Mouse (Mus musculus): Measurements from ENCODE around the gene Six1. TPM values are rescaled to one million over a fixed set of nuclear protein-coding genes. Genes with fewer than 3 reads are reported as not detected.
A peak's percentile ranks its signal among the peaks of the same experiment; 100 is the strongest.

Gene Six1
- polyA plus RNA-seq, 1 experiment from 2014 or later = 0.45 TPM

DNA sequence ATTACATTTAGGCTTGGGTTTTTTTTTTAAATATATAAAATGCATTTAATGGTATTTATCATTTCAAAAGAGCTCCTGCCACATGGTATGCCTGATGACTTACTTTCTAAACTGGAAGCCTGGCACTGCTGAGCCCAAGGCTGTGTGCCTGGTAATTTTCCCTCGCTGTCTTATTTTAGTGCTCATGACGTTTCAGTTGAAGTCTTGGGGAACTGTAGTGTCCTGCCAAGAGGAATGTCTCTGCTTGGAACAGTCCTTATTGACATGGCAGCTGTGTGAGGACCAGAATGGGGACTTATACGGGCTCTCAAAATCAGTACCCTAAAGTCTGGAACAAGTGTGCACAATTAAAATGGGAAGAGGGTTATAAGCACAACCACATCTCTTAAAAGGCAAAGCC is 5.2 kb downstream of the Six1 start:
- 3% methylated on average over 3 of the region's 3 CpGs for WGBS
- peaks cover 31% of the 10 kb centered on the region for H3K4me1 ChIP-seq (replicated peaks)

DNA sequence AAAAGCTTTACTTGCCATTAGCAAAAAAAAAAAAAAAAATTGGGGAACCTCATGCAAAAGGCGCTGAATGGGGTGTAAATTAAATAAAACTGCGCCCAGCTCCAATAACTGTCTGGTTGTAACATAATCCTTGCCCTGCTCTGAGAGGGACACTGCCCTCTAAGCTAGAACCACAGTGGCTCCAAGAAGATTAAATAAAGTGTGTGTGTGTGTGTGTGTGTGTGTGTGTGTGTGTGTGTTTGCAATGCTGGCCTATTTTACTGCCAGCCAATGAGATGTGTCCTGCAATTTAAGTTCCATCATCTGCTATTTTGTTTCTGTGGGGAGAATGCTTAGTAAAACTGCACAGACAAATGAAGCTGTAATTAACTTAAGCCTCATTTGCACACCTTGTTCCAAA is 6.1 kb downstream of the Six1 start:
- no peak overlapping the region for H3K4me3 ChIP-seq
- peaks cover 70% of the 10 kb centered on the region for H3K27me3 ChIP-seq (replicated peaks)
- no peak for ATAC-seq (ENCODE audit: insufficient number of reproducible peaks, low FRiP score)
- H3K27ac ChIP-seq (ENCODE audit: poor library complexity, severe bottlenecking) = no peak overlapping the region
- H3K36me3 ChIP-seq = no peaks in the 10 kb centered on the region
- 5% methylated on average over 2 of the region's 2 CpGs for WGBS
- H3K4me1 ChIP-seq (replicated peaks) = peaks cover 24% of the 10 kb centered on the region
- no peaks in the 10 kb centered on the region for H3K9me3 ChIP-seq (replicated peaks)
- H3K9ac ChIP-seq = no peak overlapping the region
- H3K4me2 ChIP-seq = no peak overlapping the region

More for the DNA sequence above, 5.2 kb downstream of the Six1 start:
- no peak overlapping the region for H3K9ac ChIP-seq
- no peaks in the 10 kb centered on the region for H3K9me3 ChIP-seq (replicated peaks)
- no peaks in the 10 kb centered on the region for H3K36me3 ChIP-seq
- no peak overlapping the region for H3K4me2 ChIP-seq
- no peak overlapping the region for H3K4me3 ChIP-seq
- no peak for ATAC-seq (ENCODE audit: insufficient number of reproducible peaks, low FRiP score)
- peaks cover 68% of the 10 kb centered on the region for H3K27me3 ChIP-seq (replicated peaks)
- H3K27ac ChIP-seq (ENCODE audit: poor library complexity, severe bottlenecking) = no peak overlapping the region

DNA sequence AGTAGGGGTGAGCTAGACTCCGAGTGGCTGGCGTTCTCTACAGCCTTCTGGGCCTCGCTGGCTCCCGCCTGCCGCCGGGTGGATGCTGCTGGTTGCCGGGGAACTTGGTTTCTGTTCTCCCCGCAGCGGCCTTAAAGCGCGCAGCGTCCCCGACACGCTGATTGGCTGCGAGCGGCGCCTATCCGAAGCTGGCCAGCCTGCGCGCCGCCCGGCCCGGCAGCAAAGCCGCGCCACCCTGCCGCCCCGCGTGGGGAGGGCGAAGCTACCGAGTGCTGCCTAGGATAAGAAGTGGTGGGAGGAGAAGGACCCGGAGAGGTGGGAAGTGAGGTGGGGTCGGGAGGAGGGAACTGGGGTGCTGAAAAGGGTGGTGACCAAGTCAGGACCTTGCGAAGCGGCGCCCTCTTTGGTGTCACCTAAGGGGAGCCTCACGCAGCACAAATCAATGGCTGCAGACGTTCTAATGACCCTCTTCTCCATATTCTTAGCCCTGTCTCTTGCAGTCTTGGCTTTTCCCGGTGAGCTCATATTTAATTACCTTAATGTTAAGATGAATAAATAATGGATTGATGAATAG is 7.0 kb downstream of the Six1 start:
- ATAC-seq (ENCODE audit: insufficient number of reproducible peaks, low FRiP score) = peak; percentile 77
- Histone ChIP-seq H3K4me3 (peak overlapping the region; percentile 58), H3K9me3 (replicated peaks) (no peaks in the 10 kb centered on the region), H3K27ac (ENCODE audit: poor library complexity, severe bottlenecking) (no peak overlapping the region), H3K27me3 (replicated peaks) (peaks cover 65% of the 10 kb centered on the region), H3K9ac (peak overlapping the region; percentile 39; the same call in 1 of the 2 replicates), H3K4me1 (replicated peaks) (peaks cover 18% of the 10 kb centered on the region), H3K36me3 (no peaks in the 10 kb centered on the region), H3K4me2 (peak overlapping the region; percentile 94)
- WGBS = under 1% methylated on average over 38 of the region's 38 CpGs

DNA sequence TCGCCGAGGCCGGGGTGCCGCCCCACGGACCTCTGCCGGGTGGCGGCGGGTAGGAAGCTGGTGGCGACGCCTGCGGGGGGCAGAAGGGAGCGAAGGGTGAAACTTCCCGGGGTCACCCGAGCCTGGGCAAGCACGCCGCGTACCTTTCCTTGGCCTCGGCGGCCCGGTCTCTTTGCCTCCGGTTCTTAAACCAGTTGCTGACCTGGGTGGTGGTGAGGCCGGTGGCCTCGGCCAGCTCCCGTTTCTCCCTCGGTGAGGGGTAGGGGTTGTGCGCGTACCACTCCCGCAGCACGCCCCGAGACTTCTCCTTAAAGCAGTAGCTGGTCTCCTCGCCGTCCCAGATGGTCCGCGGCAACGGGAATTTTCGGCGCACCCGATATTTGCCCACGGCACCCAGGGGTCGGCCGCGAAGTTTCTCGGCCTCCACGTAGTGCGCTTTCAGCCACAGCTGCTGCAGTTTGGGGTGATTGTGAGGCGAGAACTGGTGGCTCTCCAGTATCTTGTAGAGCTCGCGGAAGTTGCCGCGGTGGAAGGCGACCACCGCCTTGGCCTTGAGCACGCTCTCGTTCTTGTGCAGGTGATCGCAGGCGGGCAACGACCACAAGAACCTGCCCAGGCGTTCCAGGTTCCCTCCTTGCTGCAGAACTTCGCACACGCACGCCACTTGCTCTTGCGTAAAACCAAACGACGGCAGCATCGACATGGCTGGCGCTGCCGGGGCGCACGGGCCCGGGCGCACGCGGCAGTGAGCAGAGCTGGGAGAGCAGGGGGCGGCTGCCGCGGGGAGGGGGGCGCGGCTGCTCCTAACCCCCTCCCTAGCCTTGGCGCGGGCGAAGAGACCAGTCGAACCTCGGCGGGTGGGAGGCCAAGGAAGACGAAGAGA is 7.7 kb downstream of the Six1 start:
- H3K9me3 ChIP-seq (replicated peaks) = no peaks in the 10 kb centered on the region
- ATAC-seq (ENCODE audit: insufficient number of reproducible peaks, low FRiP score) = no peak
- peak overlapping the region; percentile 94 for H3K4me2 ChIP-seq
- peak overlapping the region; percentile 58 for H3K4me3 ChIP-seq
- under 1% methylated on average over 85 of the region's 85 CpGs for WGBS
- no peak overlapping the region for H3K27ac ChIP-seq (ENCODE audit: poor library complexity, severe bottlenecking)
- H3K27me3 ChIP-seq (replicated peaks) = peaks cover 64% of the 10 kb centered on the region
- peaks cover 22% of the 10 kb centered on the region for H3K4me1 ChIP-seq (replicated peaks)
- H3K36me3 ChIP-seq = no peaks in the 10 kb centered on the region
- peak overlapping the region; percentile 66; the same call in 1 of the 2 replicates for H3K9ac ChIP-seq

DNA sequence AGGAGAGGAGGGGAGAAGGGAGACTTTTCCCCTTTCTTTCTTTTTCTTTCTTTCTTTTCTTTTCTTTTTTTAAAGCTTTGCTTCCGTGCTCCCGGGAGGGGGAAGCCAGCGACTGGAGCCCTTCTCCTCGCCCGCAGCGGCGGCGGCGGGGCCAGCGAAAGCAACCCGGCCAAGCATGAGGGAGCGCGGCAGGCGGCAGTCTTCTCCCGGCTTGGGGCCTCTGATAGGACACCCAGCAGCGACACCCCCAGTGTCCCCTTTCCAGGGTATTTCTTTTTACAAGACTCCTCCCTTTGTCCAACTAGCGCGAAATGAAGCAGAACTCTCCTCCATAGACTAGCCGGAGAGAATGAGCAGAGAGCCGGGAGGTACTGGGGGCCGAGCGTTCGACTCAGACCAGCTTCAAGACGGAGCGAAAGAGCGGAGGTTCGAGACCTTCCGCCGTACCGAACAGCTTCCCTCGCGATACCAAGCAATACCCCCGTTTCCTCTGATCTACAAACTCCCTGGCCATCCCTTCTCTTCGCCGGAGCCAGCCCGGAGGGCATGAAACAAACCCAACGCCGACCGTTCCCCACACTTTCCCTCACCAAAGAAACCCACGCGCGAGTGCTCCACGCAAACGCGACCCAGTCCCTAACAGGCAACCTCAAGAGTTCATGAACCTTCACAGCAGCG is 8.5 kb downstream of the Six1 start:
- no peak for ATAC-seq (ENCODE audit: insufficient number of reproducible peaks, low FRiP score)
- H3K27ac ChIP-seq (ENCODE audit: poor library complexity, severe bottlenecking) = no peak overlapping the region

DNA sequence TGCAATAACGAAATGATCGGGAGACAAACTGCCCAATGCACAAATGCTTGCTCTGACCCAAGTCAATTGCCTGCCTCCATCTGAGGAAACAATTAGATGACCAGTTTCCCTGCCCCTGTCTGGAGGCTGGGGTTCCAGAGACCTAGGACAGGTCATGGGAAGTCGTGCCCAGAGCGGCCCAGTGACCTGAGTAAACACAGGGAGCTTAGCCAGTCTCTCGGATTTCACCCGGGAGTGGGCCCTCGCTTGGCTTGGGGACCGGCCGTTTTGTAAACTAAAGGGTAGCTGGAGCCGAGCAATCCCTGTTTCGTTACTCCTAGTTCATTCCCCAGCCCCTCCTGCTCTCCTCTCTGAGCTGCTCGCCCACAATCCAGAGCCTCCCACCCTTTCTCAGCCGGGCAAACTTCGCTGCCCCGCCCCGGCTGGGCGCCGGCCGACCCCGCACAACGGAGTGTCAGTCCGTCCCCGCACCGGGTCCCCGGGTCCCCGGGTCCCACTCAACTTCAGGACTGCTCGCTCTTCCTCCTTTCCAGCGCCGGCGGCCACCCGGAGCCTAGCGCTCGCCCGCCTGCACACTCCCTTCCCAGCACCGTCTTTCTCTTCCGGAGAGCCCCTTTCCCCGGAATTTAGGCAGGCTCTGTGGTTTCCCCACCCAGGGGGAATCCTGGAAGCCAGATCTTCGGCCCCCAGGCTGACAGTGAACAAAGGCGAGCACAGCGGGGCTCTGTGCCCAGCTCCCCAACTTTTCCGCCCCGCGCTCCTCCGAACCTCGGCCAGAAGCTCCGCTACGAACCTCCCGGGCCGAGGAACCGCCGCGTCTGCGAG is 9.3 kb downstream of the Six1 start:
- Histone ChIP-seq H3K27me3 (replicated peaks) (peaks cover 60% of the 10 kb centered on the region), H3K4me2 (peak overlapping the region; percentile 94), H3K9me3 (replicated peaks) (no peaks in the 10 kb centered on the region), H3K4me3 (peak overlapping the region; percentile 58), H3K9ac (peak overlapping the region; percentile 66), H3K36me3 (no peaks in the 10 kb centered on the region), H3K27ac (ENCODE audit: poor library complexity, severe bottlenecking) (no peak overlapping the region), H3K4me1 (replicated peaks) (peaks cover 25% of the 10 kb centered on the region)
- ATAC-seq (ENCODE audit: insufficient number of reproducible peaks, low FRiP score) = peak; percentile 59
- under 1% methylated on average over 53 of the region's 53 CpGs for WGBS

More for the DNA sequence above, 8.5 kb downstream of the Six1 start:
- under 1% methylated on average over 46 of the region's 46 CpGs for WGBS
- Histone ChIP-seq H3K36me3 (no peaks in the 10 kb centered on the region), H3K27me3 (replicated peaks) (peaks cover 60% of the 10 kb centered on the region), H3K4me2 (peak overlapping the region; percentile 94), H3K4me3 (peak overlapping the region; percentile 58), H3K4me1 (replicated peaks) (peaks cover 22% of the 10 kb centered on the region), H3K9me3 (replicated peaks) (no peaks in the 10 kb centered on the region), H3K9ac (peak overlapping the region; percentile 66)

- H3K4me1 ChIP-seq (replicated peaks) = peaks cover 29% of the 10 kb centered on the region
- H3K4me2 ChIP-seq = peak overlapping the region; percentile 94
- ATAC-seq (ENCODE audit: insufficient number of reproducible peaks, low FRiP score) = no peak
- peaks cover 62% of the 10 kb centered on the region for H3K27me3 ChIP-seq (replicated peaks)
- no peaks in the 10 kb centered on the region for H3K9me3 ChIP-seq (replicated peaks)
- 21% methylated on average over 14 of the region's 14 CpGs for WGBS
- no peak overlapping the region for H3K9ac ChIP-seq
- no peak overlapping the region for H3K27ac ChIP-seq (ENCODE audit: poor library complexity, severe bottlenecking)
- H3K4me3 ChIP-seq = no peak overlapping the region
- no peaks in the 10 kb centered on the region for H3K36me3 ChIP-seq
These were observed 10.1 kb downstream of the Six1 start for GRCm38 (mm10) chr12:73043396-73044167.

- Histone ChIP-seq H3K4me2 (no peak overlapping the region), H3K36me3 (no peaks in the 10 kb centered on the region), H3K27me3 (replicated peaks) (peaks cover 63% of the 10 kb centered on the region), H3K4me1 (replicated peaks) (peaks cover 29% of the 10 kb centered on the region), H3K4me3 (no peak overlapping the region), H3K9me3 (replicated peaks) (no peaks in the 10 kb centered on the region), H3K27ac (ENCODE audit: poor library complexity, severe bottlenecking) (no peak overlapping the region), H3K9ac (no peak overlapping the region)
- 14% methylated on average over 2 of the region's 2 CpGs for WGBS
- ATAC-seq (ENCODE audit: insufficient number of reproducible peaks, low FRiP score) = no peak
These were observed 10.8 kb downstream of the Six1 start for GRCm38 (mm10) chr12:73042903-73043302.

- Histone ChIP-seq H3K36me3 (no peaks in the 10 kb centered on the region), H3K4me2 (no peak overlapping the region), H3K4me1 (replicated peaks) (peaks cover 29% of the 10 kb centered on the region), H3K9me3 (replicated peaks) (no peaks in the 10 kb centered on the region), H3K4me3 (no peak overlapping the region), H3K9ac (no peak overlapping the region), H3K27me3 (replicated peaks) (peaks cover 64% of the 10 kb centered on the region), H3K27ac (ENCODE audit: poor library complexity, severe bottlenecking) (no peak overlapping the region)
- no peak for ATAC-seq (ENCODE audit: insufficient number of reproducible peaks, low FRiP score)
- WGBS = 15% methylated on average over 5 of the region's 5 CpGs
These were observed 11.3 kb downstream of the Six1 start for GRCm38 (mm10) chr12:73042406-73042805.

- H3K27me3 ChIP-seq (replicated peaks) = peaks cover 58% of the 10 kb centered on the region
- H3K27ac ChIP-seq (ENCODE audit: poor library complexity, severe bottlenecking) = no peak overlapping the region
- H3K4me3 ChIP-seq = no peak overlapping the region
- 1% methylated on average over 10 of the region's 10 CpGs for WGBS
- no peak overlapping the region for H3K9ac ChIP-seq
- no peaks in the 10 kb centered on the region for H3K9me3 ChIP-seq (replicated peaks)
- H3K36me3 ChIP-seq = no peaks in the 10 kb centered on the region
- H3K4me1 ChIP-seq (replicated peaks) = peaks cover 28% of the 10 kb centered on the region
- ATAC-seq (ENCODE audit: insufficient number of reproducible peaks, low FRiP score) = no peak
- H3K4me2 ChIP-seq = no peak overlapping the region
These were observed 12.4 kb downstream of the Six1 start for GRCm38 (mm10) chr12:73041256-73041630.
